Mouse (Mus musculus) erythroblast, embryonic 14.5 days (primary cell): Measurements from ENCODE around the gene Pole. TPM values are rescaled to one million over a fixed set of nuclear protein-coding genes. Genes with fewer than 3 reads are reported as not detected.

Experiments
- H3K27me3 ChIP-seq: 2 replicates; pipeline ENCODE4 v1.6.1; 2012; ENCODE audit warnings: inconsistent platforms; ENCODE audit not compliant: control insufficient read depth
- H3K36me3 ChIP-seq: 2 replicates; pipeline ENCODE4 v1.6.1; 2012; ENCODE audit warnings: mild to moderate bottlenecking, inconsistent platforms; ENCODE audit not compliant: control insufficient read depth
- H3K4me1 ChIP-seq: 2 replicates; pipeline ENCODE4 v1.6.1; 2012; ENCODE audit warnings: inconsistent platforms; ENCODE audit not compliant: control insufficient read depth
- H3K4me3 ChIP-seq: replicated peaks from 2 replicates; pipeline ENCODE3; 2012; ENCODE audit warnings: moderate library complexity, mild to moderate bottlenecking, inconsistent platforms
- H3K9me3 ChIP-seq: 2 replicates; pipeline ENCODE4 v1.6.1; 2012; ENCODE audit warnings: low read length, inconsistent platforms, mixed read lengths; ENCODE audit not compliant: control insufficient read depth
- GATA1 ChIP-seq: IDR thresholded peaks from 2 replicates; pipeline ENCODE4 v1.6.1; 2012; ENCODE audit warnings: low read length, inconsistent platforms, mixed read lengths
- TAL1 ChIP-seq: IDR thresholded peaks from 3 replicates; pipeline ENCODE4 v1.6.1; 2012; ENCODE audit warnings: low read length, inconsistent platforms, mixed read lengths
- polyA plus RNA-seq: library from polyadenylated mRNA; stranded (reverse); fragments of >175 nt; gene quantifications from 2 replicates; pipeline ENCODE4 v1.2.3, GENCODE M21; 2012

Pole gene
- polyA plus RNA-seq, 1 experiment: 1.5 TPM

- no peak for TF ChIP-seq TAL1
- no peak for TF ChIP-seq GATA1
- Histone ChIP-seq H3K9me3 (no peaks in the 10 kb centered on the region), H3K36me3 (peaks cover 97% of the 10 kb centered on the region), H3K4me1 (no peaks in the 10 kb centered on the region), H3K4me3 (no peak overlapping the region), H3K27me3 (no peaks in the 10 kb centered on the region)
Measured at GRCm38 (mm10) chr5:110330508-110330907, 44.4 kb downstream of the Pole start.

GRCm38 (mm10) chr5:110338792-110339191 is 52.7 kb downstream of the Pole start:
- no peaks in the 10 kb centered on the region for H3K9me3 ChIP-seq
- H3K36me3 ChIP-seq: peaks cover 63% of the 10 kb centered on the region
- TF ChIP-seq GATA1 (no peak), TAL1 (no peak)
- H3K4me1 ChIP-seq: peaks cover 10% of the 10 kb centered on the region
- no peak overlapping the region for H3K4me3 ChIP-seq
- peaks cover 27% of the 10 kb centered on the region for H3K27me3 ChIP-seq

DNA sequence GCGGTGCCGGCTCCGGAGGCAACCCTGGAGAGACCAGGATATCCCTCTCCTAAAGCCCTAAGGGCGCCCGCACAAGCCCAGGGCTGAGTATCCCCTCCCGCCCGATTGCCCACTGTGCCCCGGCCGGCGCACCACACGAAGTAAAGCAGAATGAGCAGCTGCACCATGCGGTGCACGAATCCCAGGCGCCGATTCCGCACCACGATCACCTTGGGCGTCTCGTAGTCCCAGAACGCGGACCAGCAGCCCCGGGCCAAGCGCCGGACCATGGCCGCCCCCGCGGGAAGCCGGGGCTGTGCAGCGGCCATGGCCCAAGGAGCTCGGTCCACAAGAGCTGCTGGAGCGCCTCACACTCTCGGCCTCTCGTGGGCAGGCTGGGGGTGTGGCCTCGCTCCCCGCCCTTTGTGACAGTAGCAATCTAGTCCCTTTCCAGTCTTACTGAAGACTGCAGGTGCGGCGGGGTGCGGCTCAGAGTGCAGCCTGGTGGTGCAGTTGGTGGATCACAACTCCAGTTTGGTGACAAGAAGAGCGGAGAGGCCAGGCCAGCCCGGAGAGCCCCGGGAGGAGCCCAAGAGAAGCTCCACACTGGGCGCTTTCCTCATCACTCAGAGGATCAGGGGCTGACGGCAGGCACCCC is 56.7 kb downstream of the Pole start, which contains the start of gene P2rx2:
Gene P2rx2 (minus strand): TSS at position 565 of the 637 bp plus-strand sequence.
- peaks cover 23% of the 10 kb centered on the region for H3K36me3 ChIP-seq
- TF ChIP-seq GATA1 (no peak), TAL1 (no peak)
- no peak within 1 kb of the TSS for H3K4me3 ChIP-seq
- no peaks in the 10 kb centered on the region for H3K9me3 ChIP-seq
- peaks cover 10% of the 10 kb centered on the region for H3K4me1 ChIP-seq
- H3K27me3 ChIP-seq: peaks cover 44% of the 10 kb centered on the region

DNA sequence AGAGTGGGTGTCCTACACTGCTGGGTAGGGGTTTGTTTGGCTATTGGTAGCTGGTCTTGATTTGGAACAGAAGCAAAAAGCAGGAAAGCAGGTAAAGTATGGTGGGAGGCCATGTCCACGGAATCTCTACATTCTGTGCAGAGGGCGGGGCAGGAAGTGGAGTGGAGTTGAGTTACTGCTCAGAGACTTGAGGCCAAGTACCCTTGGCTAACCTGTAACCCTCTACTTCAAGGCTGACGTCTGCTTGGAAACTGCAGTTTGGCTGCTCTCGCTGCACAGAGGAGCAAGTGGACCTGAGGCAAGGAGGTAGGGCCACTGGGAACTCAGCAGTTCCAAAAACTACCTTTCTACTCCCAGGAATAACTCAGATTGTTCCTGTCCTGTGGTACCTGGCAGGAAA is 58.4 kb downstream of the Pole start, which contains the start of gene Lrcol1:
Gene Lrcol1 (plus strand): TSS at position 207 of the 400 bp plus-strand sequence.
- Histone ChIP-seq H3K27me3 (peaks cover 44% of the 10 kb centered on the region), H3K4me3 (no peak within 1 kb of the TSS), H3K36me3 (peaks cover 5% of the 10 kb centered on the region), H3K9me3 (no peaks in the 10 kb centered on the region), H3K4me1 (peaks cover 10% of the 10 kb centered on the region)
- TF ChIP-seq TAL1 (no peak), GATA1 (no peak)

- Histone ChIP-seq H3K36me3 (no peaks in the 10 kb centered on the region), H3K4me1 (peaks cover 10% of the 10 kb centered on the region), H3K27me3 (peaks cover 44% of the 10 kb centered on the region), H3K9me3 (no peaks in the 10 kb centered on the region), H3K4me3 (no peak overlapping the region)
- TF ChIP-seq TAL1: no peak
- no peak for TF ChIP-seq GATA1
Measured at GRCm38 (mm10) chr5:110345553-110345952, 59.4 kb downstream of the Pole start.

GRCm38 (mm10) chr5:110347006-110347405 is 60.9 kb downstream of the Pole start:
- TF ChIP-seq GATA1 (no peak), TAL1 (no peak)
- no peaks in the 10 kb centered on the region for H3K9me3 ChIP-seq
- H3K27me3 ChIP-seq: peaks cover 34% of the 10 kb centered on the region
- no peak overlapping the region for H3K4me3 ChIP-seq
- H3K36me3 ChIP-seq: no peaks in the 10 kb centered on the region
- peaks cover 10% of the 10 kb centered on the region for H3K4me1 ChIP-seq

DNA sequence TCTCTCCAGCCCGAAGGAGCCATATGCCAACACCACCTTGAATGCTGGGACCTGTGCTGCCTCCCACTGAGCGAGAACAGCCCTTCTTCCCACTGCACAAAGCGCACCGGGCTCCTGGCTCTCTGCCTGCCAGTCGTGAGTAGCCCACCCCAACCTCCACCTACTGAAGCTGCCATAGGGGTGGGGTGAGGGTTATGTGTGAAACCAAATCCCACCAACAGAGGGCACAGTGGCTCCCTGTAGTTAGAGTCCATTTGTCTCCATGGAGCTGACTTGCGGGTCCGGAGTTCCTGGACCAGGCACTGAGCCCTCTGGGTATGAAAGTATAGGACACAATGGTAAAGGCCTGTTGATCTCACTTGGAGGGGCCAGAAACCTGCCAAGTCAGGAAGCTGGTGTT is 68.6 kb downstream of the Pole start:
- Histone ChIP-seq H3K4me3 (no peak overlapping the region), H3K9me3 (no peaks in the 10 kb centered on the region), H3K27me3 (peaks cover 20% of the 10 kb centered on the region), H3K4me1 (no peaks in the 10 kb centered on the region), H3K36me3 (no peaks in the 10 kb centered on the region)
- TF ChIP-seq TAL1 (no peak), GATA1 (no peak)

DNA sequence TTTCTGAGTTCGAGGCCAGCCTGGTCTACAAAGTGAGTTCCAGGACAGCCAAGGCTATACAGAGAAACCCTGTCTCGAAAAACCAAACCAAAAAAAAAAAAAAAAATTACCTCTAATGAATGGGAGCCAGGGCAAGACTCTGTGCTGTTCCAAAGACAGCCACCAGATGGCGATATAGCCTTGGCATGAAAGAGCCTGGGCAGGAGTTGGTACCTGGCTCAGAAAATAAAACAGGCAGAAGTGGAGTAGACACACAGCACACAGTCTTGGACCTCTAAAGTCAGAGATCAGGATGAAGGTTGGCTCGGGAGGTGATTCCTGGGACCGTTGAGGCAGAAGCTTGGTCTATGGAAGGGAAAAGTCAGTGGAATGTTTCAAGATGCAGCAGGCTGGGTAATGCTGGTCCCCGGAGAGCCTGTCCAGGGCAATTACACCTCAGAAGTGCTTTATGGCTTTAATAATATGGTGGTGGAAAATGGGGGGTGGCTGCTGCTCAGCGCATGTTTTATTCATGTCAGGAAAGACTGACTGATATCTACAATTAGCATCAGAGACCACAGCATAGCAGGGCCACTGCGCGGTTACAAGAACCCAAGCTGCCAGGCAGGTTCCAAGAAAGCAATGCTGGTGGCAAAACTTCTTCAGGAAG is 71.5 kb downstream of the Pole start:
- no peaks in the 10 kb centered on the region for H3K36me3 ChIP-seq
- peaks cover 27% of the 10 kb centered on the region for H3K27me3 ChIP-seq
- TF ChIP-seq TAL1 (no peak), GATA1 (no peak)
- H3K4me3 ChIP-seq: no peak overlapping the region
- no peaks in the 10 kb centered on the region for H3K4me1 ChIP-seq
- H3K9me3 ChIP-seq: no peaks in the 10 kb centered on the region

DNA sequence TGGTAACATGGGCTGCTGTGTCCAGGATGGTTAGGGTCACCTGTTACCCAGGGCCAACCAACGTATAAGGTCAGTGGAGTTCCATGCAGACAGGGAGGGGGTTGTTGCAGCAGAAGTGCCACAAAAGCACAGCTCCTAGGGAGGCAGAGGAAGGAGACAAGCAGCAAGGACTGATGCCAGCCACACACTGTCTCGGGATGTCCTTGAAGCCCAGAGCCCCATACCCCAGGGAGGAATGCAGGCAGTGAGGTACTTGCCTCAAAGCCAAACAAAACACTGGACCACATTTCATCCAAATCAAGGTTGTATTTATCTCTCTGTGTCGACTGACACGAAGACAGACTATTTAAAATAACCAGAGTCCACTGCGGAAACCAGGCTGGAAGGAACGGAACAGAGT is 75.4 kb downstream of the Pole start:
- no peaks in the 10 kb centered on the region for H3K9me3 ChIP-seq
- peaks cover 23% of the 10 kb centered on the region for H3K27me3 ChIP-seq
- H3K4me3 ChIP-seq: no peak overlapping the region
- TF ChIP-seq GATA1: no peak
- no peak for TF ChIP-seq TAL1
- H3K4me1 ChIP-seq: peaks cover 10% of the 10 kb centered on the region
- no peaks in the 10 kb centered on the region for H3K36me3 ChIP-seq

DNA sequence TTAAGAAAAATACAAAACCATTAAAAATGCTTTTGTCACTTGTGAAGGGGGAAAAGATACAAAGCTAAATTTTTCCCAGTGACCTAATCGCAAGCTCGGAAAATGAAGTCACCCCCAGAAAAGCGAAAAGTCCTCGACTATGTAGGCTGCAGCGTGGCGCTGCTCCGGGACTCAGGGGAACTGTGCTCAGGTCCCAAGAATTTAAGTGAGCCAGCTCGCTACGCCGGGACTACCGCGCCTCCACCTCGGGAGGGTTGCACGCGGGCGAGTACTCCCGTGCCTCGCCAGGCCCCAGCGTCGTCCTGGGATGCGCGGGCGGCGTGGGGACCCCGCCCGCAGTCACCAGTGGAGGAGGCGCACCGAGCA is 76.7 kb downstream of the Pole start:
- Histone ChIP-seq H3K9me3 (no peaks in the 10 kb centered on the region), H3K36me3 (peaks cover 2% of the 10 kb centered on the region; the same call in 1 of the 2 replicates), H3K27me3 (peaks cover 23% of the 10 kb centered on the region), H3K4me3 (peak overlapping the region; percentile 48), H3K4me1 (peaks cover 10% of the 10 kb centered on the region)
- TF ChIP-seq GATA1 (no peak), TAL1 (no peak)
